Mouse (Mus musculus): ENCODE data around the gene Ing3.

Gene Ing3

DNA sequence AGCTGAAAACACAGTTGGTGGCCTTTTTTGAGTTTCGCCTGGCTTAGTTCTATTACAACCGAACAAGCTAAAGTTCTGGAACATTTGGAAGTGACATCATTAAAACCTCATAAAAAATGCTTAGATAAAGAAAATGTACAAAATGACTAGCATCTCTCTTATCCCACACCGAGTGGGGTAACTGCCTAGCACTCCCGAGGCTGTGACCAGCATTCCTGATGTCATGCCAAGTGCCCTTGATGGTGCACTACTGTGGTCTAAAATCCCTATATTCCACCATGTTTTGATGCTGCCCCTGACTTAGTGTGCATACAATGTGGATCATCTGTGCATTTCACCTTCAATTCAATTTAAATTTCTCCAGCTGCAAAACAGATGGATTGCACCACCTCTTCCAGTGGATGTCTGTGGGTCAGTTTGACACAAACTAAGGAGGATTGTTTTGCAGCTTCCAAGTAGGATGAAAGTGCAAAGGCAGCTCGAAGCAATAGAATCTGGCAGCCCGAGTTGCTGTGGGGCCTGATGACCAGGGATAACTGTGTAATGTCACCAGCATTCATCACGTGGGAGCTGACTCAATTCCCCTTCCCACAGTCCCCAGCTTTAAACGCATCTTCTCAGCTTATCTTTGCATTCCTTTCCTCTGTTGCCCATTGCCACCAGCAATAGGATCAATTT is 69.5 kb downstream of the Ing3 start:
- DNase-seq (ENCODE audit: extremely low read depth, low read depth, low spot score) = no peak

DNA sequence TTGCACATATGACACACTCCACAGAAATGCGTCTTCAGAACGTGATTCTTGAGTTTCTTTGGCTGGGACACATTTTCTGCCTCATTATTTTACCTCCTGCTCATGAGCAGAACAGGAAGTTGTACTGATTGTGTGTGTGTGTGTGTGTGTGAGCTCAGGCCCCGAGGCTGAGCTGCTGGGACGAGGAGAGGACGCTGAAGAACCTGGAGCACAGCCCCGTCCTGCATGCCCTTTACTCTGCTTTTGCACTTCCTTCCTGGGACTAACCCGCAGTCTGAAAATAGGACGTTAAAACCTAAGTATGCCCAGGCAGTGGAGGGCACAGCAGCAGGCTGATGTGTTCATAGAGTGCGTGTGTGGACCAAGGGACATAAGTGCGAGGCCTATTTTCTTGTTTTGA is 70.3 kb downstream of the Ing3 start:
- DNase-seq (ENCODE audit: extremely low read depth, low read depth, low spot score) = no peak

DNA sequence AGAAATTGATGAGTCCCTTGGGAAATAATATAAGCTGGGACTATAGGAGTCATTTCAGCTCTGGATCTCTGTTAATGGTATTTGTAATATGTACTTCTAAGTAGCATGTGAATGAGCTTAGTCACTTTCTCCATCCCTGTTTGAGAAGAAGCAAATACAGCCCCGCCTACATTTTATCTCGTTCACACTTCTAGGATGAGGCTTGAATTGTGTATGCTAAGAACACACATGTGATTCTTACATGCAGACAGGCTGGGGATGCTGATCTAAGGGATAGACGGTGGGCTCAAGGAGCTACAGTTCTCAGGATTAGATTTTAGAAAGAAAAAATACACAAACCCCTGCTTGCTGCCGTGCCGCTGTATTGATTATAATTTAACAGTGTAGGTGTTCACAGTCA is 71.3 kb downstream of the Ing3 start:
- no peak for DNase-seq (ENCODE audit: extremely low read depth, low read depth, low spot score)

DNA sequence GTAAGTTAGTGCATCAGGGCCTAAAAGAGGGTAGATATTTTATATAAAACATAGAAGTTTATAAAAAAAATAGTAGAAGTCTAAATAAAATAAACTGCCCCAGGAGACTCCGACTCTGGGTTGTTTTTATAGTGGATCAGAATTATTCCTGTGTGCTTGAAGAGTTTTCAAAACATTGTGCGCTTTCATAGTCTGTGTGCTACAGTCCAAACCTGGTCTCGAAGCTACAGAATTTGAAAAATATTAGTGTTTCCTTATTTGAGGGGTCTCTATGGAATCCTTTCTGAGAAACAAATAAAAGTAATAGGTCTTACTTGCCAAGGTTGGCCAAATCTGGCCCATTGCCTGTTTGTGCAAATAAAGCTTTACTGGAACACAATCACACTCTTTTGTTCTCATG is 71.9 kb downstream of the Ing3 start:
- no peak for DNase-seq (ENCODE audit: extremely low read depth, low read depth, low spot score)

DNA sequence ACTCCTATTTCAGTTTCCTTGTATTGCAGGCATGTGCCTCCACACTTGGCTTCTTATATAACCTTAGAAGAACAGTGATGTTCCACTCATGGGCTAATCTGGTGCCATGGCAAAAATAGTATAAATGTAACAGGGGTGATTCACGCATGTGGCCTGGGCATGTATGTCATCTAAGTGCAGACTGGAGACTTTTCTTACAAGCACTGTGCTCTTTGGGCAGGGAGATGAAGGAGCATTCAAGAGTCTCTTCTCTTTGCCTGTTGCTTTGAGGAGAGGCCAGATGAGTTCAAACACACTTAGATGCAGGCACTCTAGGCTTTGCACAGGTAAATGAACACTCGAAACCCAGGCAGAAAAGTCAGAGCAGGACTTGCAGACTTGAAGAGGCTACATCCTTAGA is 74.8 kb downstream of the Ing3 start:
- no peak for DNase-seq (ENCODE audit: extremely low read depth, low read depth, low spot score)

Data from fat pad, adult 2 months (tissue).